Mouse (Mus musculus) kidney, embryonic 14.5 days (tissue): ENCODE results near the gene Etl4. TPM values are rescaled to one million over a fixed set of nuclear protein-coding genes. Genes with fewer than 3 reads are reported as not detected.

Experiments
- ATAC-seq: fragments of 200-750 bp; cut with Nextera tagmentation; 2 replicates; pipeline ENCODE4 v1.8.0; 2017; ENCODE audit warnings: moderate number of reproducible peaks, mild to moderate bottlenecking, moderate TSS enrichment, moderate library complexity; ENCODE audit not compliant: low FRiP score, low TSS enrichment
- H3K27ac ChIP-seq: fragments of 300-500 bp; sonication (generic); 2 replicates; pipeline ENCODE4 v1.5.1; 2014; ENCODE audit warnings: low read depth, mild to moderate bottlenecking, low read length, moderate library complexity, mixed read lengths
- H3K27me3 ChIP-seq: fragments of 300-500 bp; sonication (generic); 2 replicates; pipeline ENCODE4 v1.6.1; 2014; ENCODE audit warnings: mild to moderate bottlenecking, low read length; ENCODE audit not compliant: control insufficient read depth, insufficient read depth
- H3K36me3 ChIP-seq: fragments of 300-500 bp; sonication (generic); 2 replicates; pipeline ENCODE4 v1.6.1; 2014; ENCODE audit warnings: low read length, mixed read lengths; ENCODE audit not compliant: control insufficient read depth, insufficient read depth
- H3K4me1 ChIP-seq: fragments of 300-500 bp; sonication (generic); 2 replicates; pipeline ENCODE4 v1.6.1; 2014; ENCODE audit warnings: low read length, mixed read lengths; ENCODE audit not compliant: control insufficient read depth, insufficient read depth
- H3K4me2 ChIP-seq: fragments of 300-500 bp; sonication (generic); replicated peaks from 2 replicates; pipeline ENCODE4 v1.6.1; 2014; ENCODE audit warnings: low read depth, mild to moderate bottlenecking, low read length
- H3K4me3 ChIP-seq: fragments of 300-500 bp; sonication (generic); 2 replicates; pipeline ENCODE4 v1.5.1; 2014; ENCODE audit warnings: mild to moderate bottlenecking, low read length
- H3K9ac ChIP-seq: fragments of 300-500 bp; sonication (generic); 2 replicates; pipeline ENCODE4 v1.6.1; 2014; ENCODE audit warnings: low read depth, mild to moderate bottlenecking, low read length, moderate library complexity
- H3K9me3 ChIP-seq: fragments of 300-500 bp; sonication (generic); 2 replicates; pipeline ENCODE4 v1.6.1; 2016; ENCODE audit warnings: low read length; ENCODE audit not compliant: control insufficient read depth
- WGBS: fragments of 180-500 bp; shearing (Covaris S2); extraction: QIAGEN DNeasy Blood & Tissue Kit; methylation state at CpG from one replicate; pipeline ENCODE4 v1.1.7; 2014; 5-methylcytosine and 5-hydroxymethylcytosine counted together
- polyA plus RNA-seq: library from polyadenylated mRNA; unstranded; fragments of >200 nt; fragmentation: Nextera tagmentation; extraction: Ambion mirVana; gene quantifications from 2 replicates; pipeline ENCODE4 v1.2.1, GENCODE M21; 2014

The Etl4 gene
- polyA plus RNA-seq, 1 experiment from 2014 or later = 93.8 TPM

GRCm38 (mm10) chr2:20737112-20737808, 827.7 kb downstream of the Etl4 start:
- Histone ChIP-seq H3K9me3 (no peaks in the 10 kb centered on the region), H3K4me3 (no peak overlapping the region), H3K4me1 (peaks cover 14% of the 10 kb centered on the region; the same call in 1 of the 2 replicates), H3K9ac (no peak overlapping the region), H3K27ac (peak overlapping the region; percentile 4; the same call in 1 of the 2 replicates), H3K36me3 (no peaks in the 10 kb centered on the region), H3K4me2 (peak overlapping the region; percentile 22; the same call in 1 of the 2 replicates), H3K27me3 (no peaks in the 10 kb centered on the region)
- WGBS = 46% methylated on average over 19 of the region's 19 CpGs
- ATAC-seq = peak; percentile 43; the same call in 1 of the 2 replicates

DNA sequence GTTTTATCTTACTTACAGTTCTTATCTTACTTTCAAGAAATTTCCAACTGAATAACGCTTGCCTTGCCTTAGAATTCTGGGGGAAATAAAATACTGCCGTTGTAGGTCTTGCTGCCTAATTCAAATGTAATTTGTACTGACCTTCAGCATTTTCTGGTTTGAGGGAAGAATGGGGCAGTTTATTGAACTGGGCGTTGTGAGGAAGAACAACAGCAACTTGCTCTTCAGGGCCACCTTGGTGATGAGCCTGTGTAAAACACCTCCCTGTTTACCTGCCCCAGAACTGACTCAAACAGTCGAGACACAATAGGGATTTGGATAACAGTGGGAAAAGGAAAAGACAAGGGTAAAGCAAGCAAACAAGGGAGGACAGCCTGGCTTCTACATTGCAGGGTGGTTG, 828.3 kb downstream of the Etl4 start:
- Histone ChIP-seq H3K4me3 (no peak overlapping the region), H3K9ac (no peak overlapping the region), H3K4me2 (no peak overlapping the region), H3K27me3 (no peaks in the 10 kb centered on the region), H3K9me3 (no peaks in the 10 kb centered on the region), H3K4me1 (peaks cover 14% of the 10 kb centered on the region; the same call in 1 of the 2 replicates), H3K36me3 (no peaks in the 10 kb centered on the region), H3K27ac (no peak overlapping the region)
- no peak for ATAC-seq
- WGBS = 45% methylated on average over 4 of the region's 4 CpGs

GRCm38 (mm10) chr2:20747723-20748122, 838.1 kb downstream of the Etl4 start:
- Histone ChIP-seq H3K9ac (no peak overlapping the region), H3K27me3 (no peaks in the 10 kb centered on the region), H3K4me1 (no peaks in the 10 kb centered on the region), H3K36me3 (peaks cover 21% of the 10 kb centered on the region), H3K9me3 (no peaks in the 10 kb centered on the region), H3K4me3 (no peak overlapping the region), H3K27ac (no peak overlapping the region), H3K4me2 (no peak overlapping the region)
- WGBS = 71% methylated on average over 1 of the region's 1 CpGs
- ATAC-seq = no peak

DNA sequence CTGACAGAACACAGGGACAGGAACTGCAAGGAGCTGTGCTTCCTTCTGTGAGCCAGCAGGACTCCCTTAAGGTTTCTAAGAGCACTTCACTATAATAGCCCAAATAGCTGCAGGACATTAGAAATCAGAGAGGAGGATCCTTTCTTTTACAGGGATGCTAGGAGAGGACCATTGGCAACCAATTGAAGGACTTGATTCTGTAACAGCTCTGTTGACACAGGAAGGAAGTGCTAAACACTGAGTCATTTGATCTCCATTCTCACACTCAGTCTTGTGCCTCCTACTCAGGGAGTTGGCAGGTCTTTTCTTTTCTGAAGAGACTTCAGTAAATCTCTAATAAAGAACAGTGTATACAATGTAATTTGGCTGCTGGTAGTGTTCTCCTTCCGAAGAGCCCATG, 838.9 kb downstream of the Etl4 start:
- H3K27me3 ChIP-seq = no peaks in the 10 kb centered on the region
- ATAC-seq = no peak; the same call in 1 of the 2 replicates
- WGBS = 29% methylated on average over 1 of the region's 1 CpGs
- H3K4me1 ChIP-seq = 0 out of 2 replicates have a peak, but pooled peaks cover 1% of the 10 kb centered on the region
- H3K9me3 ChIP-seq = no peaks in the 10 kb centered on the region
- H3K4me2 ChIP-seq = no peak overlapping the region
- H3K9ac ChIP-seq = no peak overlapping the region
- H3K36me3 ChIP-seq = peaks cover 19% of the 10 kb centered on the region
- no peak overlapping the region for H3K27ac ChIP-seq
- H3K4me3 ChIP-seq = no peak overlapping the region

GRCm38 (mm10) chr2:20749687-20750086, 840.1 kb downstream of the Etl4 start:
- H3K9ac ChIP-seq = no peak overlapping the region
- no peak overlapping the region for H3K4me3 ChIP-seq
- 61% methylated on average over 3 of the region's 3 CpGs for WGBS
- H3K4me2 ChIP-seq = no peak overlapping the region
- H3K9me3 ChIP-seq = no peaks in the 10 kb centered on the region
- peak; percentile 61; the same call in 1 of the 2 replicates for ATAC-seq
- H3K36me3 ChIP-seq = peaks cover 10% of the 10 kb centered on the region
- H3K27ac ChIP-seq = no peak overlapping the region
- H3K27me3 ChIP-seq = no peaks in the 10 kb centered on the region
- H3K4me1 ChIP-seq = 0 out of 2 replicates have a peak, but pooled peaks cover 8% of the 10 kb centered on the region

DNA sequence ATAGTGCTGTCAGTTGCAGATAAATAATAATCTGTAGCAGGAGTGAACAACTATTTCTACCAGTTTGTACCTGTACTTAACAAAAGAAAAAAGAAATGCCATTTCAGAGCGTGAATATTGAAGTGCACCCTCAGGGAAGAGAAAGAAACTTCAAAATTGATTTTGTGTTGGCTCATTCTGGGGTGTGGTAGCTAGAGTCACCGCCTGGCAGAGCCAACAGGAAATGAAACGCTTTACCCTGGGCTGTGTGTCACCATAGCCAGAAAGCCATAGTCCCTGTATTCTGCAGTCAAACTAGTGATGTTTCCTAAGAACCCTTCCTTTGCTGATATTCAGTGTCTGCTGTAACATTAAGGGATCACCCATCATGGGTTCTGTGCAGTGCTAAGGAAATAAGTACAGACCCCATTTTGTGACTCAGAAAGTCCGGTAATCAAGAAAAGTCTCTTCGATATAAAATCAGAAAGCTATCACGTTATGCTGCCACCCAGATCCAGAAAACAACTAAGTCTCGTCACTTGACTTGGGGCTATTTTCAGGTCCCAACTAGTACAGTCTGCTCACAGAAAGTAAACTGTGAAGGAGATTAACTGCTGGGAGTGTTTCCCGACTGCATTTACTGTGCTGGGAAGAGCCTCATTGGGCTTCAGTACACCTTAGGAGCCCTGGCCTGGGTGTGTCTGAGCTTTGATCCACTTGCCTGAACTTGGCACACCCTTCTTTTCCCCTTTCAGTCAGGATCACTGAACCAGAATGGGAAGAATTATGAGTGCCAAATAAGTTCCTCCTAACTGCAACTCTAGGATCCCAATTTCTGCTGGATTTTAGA, 843.9 kb downstream of the Etl4 start:
- Histone ChIP-seq H3K27ac (no peak overlapping the region), H3K4me3 (no peak overlapping the region), H3K9me3 (no peaks in the 10 kb centered on the region), H3K27me3 (no peaks in the 10 kb centered on the region), H3K36me3 (no peaks in the 10 kb centered on the region; the same call in 1 of the 2 replicates), H3K4me2 (no peak overlapping the region), H3K9ac (no peak overlapping the region), H3K4me1 (0 out of 2 replicates have a peak, but pooled peaks cover 8% of the 10 kb centered on the region)
- ATAC-seq = no peak; the same call in 1 of the 2 replicates
- WGBS = 69% methylated on average over 8 of the region's 8 CpGs

DNA sequence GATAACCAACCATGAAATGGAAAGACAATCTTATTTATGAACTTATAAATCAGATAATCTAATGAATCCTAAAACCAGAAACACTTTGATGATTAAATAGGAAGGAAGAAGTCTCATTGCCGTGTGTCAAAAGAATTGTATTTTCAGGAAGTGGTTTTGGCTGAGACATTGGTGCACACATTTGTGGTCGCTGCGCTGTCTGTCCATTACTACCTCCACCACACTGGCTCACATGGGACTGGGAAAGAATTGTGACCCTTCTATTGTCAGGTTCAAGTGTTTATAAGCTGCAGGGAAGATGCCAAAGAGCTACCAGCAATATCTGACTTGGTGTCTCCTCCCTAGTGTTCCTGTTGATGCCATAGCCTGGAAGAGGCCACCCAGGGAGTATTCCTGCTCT, 847.4 kb downstream of the Etl4 start:
- Histone ChIP-seq H3K4me2 (no peak overlapping the region), H3K9ac (no peak overlapping the region), H3K4me3 (no peak overlapping the region), H3K9me3 (no peaks in the 10 kb centered on the region), H3K36me3 (peaks cover 20% of the 10 kb centered on the region; the same call in 1 of the 2 replicates), H3K27me3 (no peaks in the 10 kb centered on the region), H3K27ac (no peak overlapping the region), H3K4me1 (0 out of 2 replicates have a peak, but pooled peaks cover 8% of the 10 kb centered on the region)
- ATAC-seq = no peak
- 90% methylated on average over 3 of the region's 3 CpGs for WGBS

GRCm38 (mm10) chr2:20759045-20759662, 849.6 kb downstream of the Etl4 start:
- no peak for ATAC-seq
- no peak overlapping the region for H3K27ac ChIP-seq
- no peak overlapping the region for H3K9ac ChIP-seq
- H3K4me2 ChIP-seq = no peak overlapping the region
- no peaks in the 10 kb centered on the region for H3K4me1 ChIP-seq
- 86% methylated on average over 7 of the region's 7 CpGs for WGBS
- H3K27me3 ChIP-seq = no peaks in the 10 kb centered on the region
- no peaks in the 10 kb centered on the region for H3K9me3 ChIP-seq
- peaks cover 21% of the 10 kb centered on the region; the same call in 1 of the 2 replicates for H3K36me3 ChIP-seq
- H3K4me3 ChIP-seq = no peak overlapping the region
